Mouse (Mus musculus) Muller cell, postnatal 12 days (primary cell): ENCODE measurements at regions not wholly inside any gene's neighbourhood (a gene's known extent, or its start where the extent isn't known, plus 50 kb on each side); places are given as distances from the start of the nearest gene placed in this dataset.
A peak's percentile ranks its signal among the peaks of the same experiment; 100 is the strongest.

Source experiments
- DNase-seq: peaks from one replicate; pipeline ENCODE4 v3.0.0-alpha.2; 2015; ENCODE audit errors: inconsistent ontology term

GRCm38 (mm10) chr16:73835715-73836440, 575.7 kb downstream of the Robo2 start:
- no peak for DNase-seq

- no peak for DNase-seq
These were observed 590.0 kb downstream of the Robo2 start for GRCm38 (mm10) chr16:73821387-73822338.

- no peak for DNase-seq
These were observed 607.1 kb downstream of the Robo2 start for GRCm38 (mm10) chr16:73804572-73804971.

- DNase-seq, result no peak
These were observed 615.0 kb downstream of the Robo2 start for GRCm38 (mm10) chr16:73796528-73797171.

GRCm38 (mm10) chr16:73785074-73785438, 626.6 kb downstream of the Robo2 start:
- no peak for DNase-seq

GRCm38 (mm10) chr16:73784296-73785073, 627.1 kb downstream of the Robo2 start:
- DNase-seq, result no peak

- no peak for DNase-seq
These were observed 639.2 kb downstream of the Robo2 start for GRCm38 (mm10) chr16:73772454-73772853.

- peak; percentile 65 for DNase-seq
These were observed 641.2 kb downstream of the Robo2 start for GRCm38 (mm10) chr16:73770440-73770856.

GRCm38 (mm10) chr16:73769729-73770128, 641.9 kb downstream of the Robo2 start:
- peak; percentile 19 for DNase-seq

GRCm38 (mm10) chr16:73768706-73769105, 642.9 kb downstream of the Robo2 start:
- DNase-seq, result no peak

- no peak for DNase-seq
These were observed 646.4 kb downstream of the Robo2 start for GRCm38 (mm10) chr16:73765184-73765583.

GRCm38 (mm10) chr16:73760921-73761320, 650.7 kb downstream of the Robo2 start:
- no peak for DNase-seq

GRCm38 (mm10) chr16:73758872-73759271, 652.8 kb downstream of the Robo2 start:
- DNase-seq, result no peak

- no peak for DNase-seq
These were observed 657.3 kb downstream of the Robo2 start for GRCm38 (mm10) chr16:73754302-73754701.

GRCm38 (mm10) chr16:73728297-73728696, 683.3 kb downstream of the Robo2 start:
- DNase-seq, result no peak

GRCm38 (mm10) chr16:73719691-73720090, 691.9 kb downstream of the Robo2 start:
- DNase-seq, result peak; percentile 12

GRCm38 (mm10) chr16:73716301-73716700, 695.3 kb downstream of the Robo2 start:
- DNase-seq, result no peak

- no peak for DNase-seq
These were observed 704.6 kb downstream of the Robo2 start for GRCm38 (mm10) chr16:73707051-73707450.

GRCm38 (mm10) chr16:73689274-73689673, 722.4 kb downstream of the Robo2 start:
- no peak for DNase-seq

- DNase-seq, result no peak
These were observed 731.8 kb downstream of the Robo2 start for GRCm38 (mm10) chr16:73679804-73680203.

- DNase-seq, result no peak
These were observed 741.1 kb downstream of the Robo2 start for GRCm38 (mm10) chr16:73670516-73670915.
